Mouse (Mus musculus): ENCODE data around the gene 1700001C19Rik.

DNA sequence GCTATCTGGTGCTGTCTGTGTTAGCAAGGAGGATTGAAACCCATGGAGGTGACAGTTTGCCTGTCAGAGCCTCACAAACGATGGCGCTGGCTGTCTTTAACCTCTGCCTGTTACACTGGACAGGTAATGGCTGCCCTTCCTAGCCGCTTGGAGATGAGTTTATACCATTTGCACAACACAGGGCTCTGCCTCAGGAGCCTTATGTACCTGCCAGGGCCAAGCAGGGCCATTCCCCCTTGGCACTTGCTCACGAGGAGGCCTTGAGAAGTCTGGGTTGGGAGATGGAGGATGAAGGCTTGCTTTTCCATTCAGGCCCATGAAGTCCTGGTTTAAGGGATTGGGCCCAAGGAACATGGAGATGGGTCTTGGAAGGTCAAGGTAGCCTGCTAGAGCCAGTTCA lies 32.5 kb upstream of the 1700001C19Rik start:
- no peak for TF ChIP-seq CTCF (IDR thresholded peaks at IDR 0.05; ENCODE audit: low read depth)
- TF ChIP-seq EP300 (optimal IDR thresholded peaks at IDR 0.05): no peak
